ENCODE assay signal across 9 mouse cellular contexts in the genomic region with DNA sequence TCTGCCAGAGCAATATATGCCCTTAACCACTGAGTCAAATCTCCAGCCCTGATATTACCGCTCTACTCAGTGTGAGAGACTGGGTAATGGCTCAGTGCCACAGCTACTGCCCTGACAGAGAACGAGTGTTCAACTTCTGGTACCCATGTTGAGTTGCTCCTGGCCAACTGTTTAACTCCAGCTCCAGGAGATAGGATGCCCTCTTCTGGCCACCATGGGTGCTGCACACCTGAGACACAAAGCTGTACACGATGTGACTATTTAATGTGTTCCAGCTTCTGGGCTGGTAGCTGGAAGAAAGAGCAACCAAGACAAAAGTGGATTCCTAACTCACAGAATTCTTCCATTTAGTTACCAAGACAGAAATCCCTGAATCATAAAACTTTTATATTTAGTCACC. TPM values are rescaled to one million over a fixed set of nuclear protein-coding genes. Genes with fewer than 3 reads are reported as not detected.
A peak's percentile ranks its signal among the peaks of the same experiment; 100 is the strongest.
DNase-seq lines count a peak whose midpoint lies in the region; ATAC-seq and TF ChIP-seq lines count a peak whose summit lies in the region.
"Had no signal": no experiment of that assay in that cellular context is flagged by ENCODE, and none has a peak within 500 bp of the region (broad histone marks: within the 10 kb centered on the region; RNA-seq: fewer than 3 reads in every experiment).

No protein-coding gene starts in this region.

- no peak for ATAC-seq in intestine, postnatal 0 days
- no peak for ATAC-seq in intestine, embryonic 15.5 days

- intact Hi-C loops in left cerebral cortex, postnatal 14 days (cut with DNase I), result loop anchor here (5.0 to 10.0 kb wide), 2 partner anchors 189 to 322 kb away; partner anchors contain the start of gene Dync1li2

- 95% methylated on average over 3 of the region's 3 CpGs for WGBS in intestine, postnatal 0 days
- WGBS in intestine, embryonic 15.5 days, result 90% methylated on average over 3 of the region's 3 CpGs

- TF ChIP-seq POLR2A in ES-Bruce4 (IDR thresholded peaks at IDR 0.05; ENCODE audit: insufficient read depth, low read length), result no peak

- no peak for TF ChIP-seq EP300 in ES-Bruce4 (IDR thresholded peaks at IDR 0.05; ENCODE audit: insufficient read depth, low read depth, low read length)

- H3K4me3 ChIP-seq in intestine, postnatal 0 days (ENCODE audit: low read depth, low read length), result no peak overlapping the region
- no peak overlapping the region for H3K4me3 ChIP-seq in intestine, embryonic 15.5 days (replicated peaks)
- H3K4me3 ChIP-seq in ES-Bruce4 (ENCODE audit: low read depth, low read length), result no peak overlapping the region
- H3K4me3 ChIP-seq: neural tube, embryonic 12.5 days had no signal

- TF ChIP-seq CTCF in intestine, postnatal 0 days (IDR thresholded peaks at IDR 0.05; ENCODE audit: low read depth), result peak; percentile 66
- TF ChIP-seq CTCF in ES-Bruce4 (IDR thresholded peaks at IDR 0.05; ENCODE audit: low read depth, low read length), result peak; percentile 81

- H3K27me3 ChIP-seq in intestine, postnatal 0 days (replicated peaks; ENCODE audit: control insufficient read depth, insufficient read depth, low read length), result no peaks in the 10 kb centered on the region
- H3K27me3 ChIP-seq in intestine, embryonic 15.5 days (replicated peaks), result no peaks in the 10 kb centered on the region
- H3K27me3 ChIP-seq in ES-Bruce4 (ENCODE audit: control insufficient read depth, insufficient read depth, low read length, poor library complexity, severe bottlenecking), result no peaks in the 10 kb centered on the region
- H3K27me3 ChIP-seq: neural tube, embryonic 12.5 days had no signal

- 0 out of 2 replicates have a peak, but pooled peaks cover under 1% of the 10 kb centered on the region for H3K36me3 ChIP-seq in intestine, postnatal 0 days (ENCODE audit: control insufficient read depth, insufficient read depth)
- H3K36me3 ChIP-seq in intestine, embryonic 15.5 days, result 0 out of 2 replicates have a peak, but pooled peaks cover 2% of the 10 kb centered on the region
- peaks cover 2% of the 10 kb centered on the region for H3K36me3 ChIP-seq in ES-Bruce4 (ENCODE audit: control insufficient read depth, insufficient read depth, low read length, poor library complexity, severe bottlenecking)

- 0 out of 2 replicates have a peak, but pooled peaks cover 3% of the 10 kb centered on the region for H3K4me1 ChIP-seq in intestine, postnatal 0 days (replicated peaks; ENCODE audit: control insufficient read depth, insufficient read depth, low read length)
- H3K4me1 ChIP-seq in intestine, embryonic 15.5 days (replicated peaks), result no peaks in the 10 kb centered on the region
- H3K4me1 ChIP-seq in ES-Bruce4 (ENCODE audit: control insufficient read depth, insufficient read depth, low read length), result no peaks in the 10 kb centered on the region

- peak; percentile 9 for DNase-seq in embryo, embryonic 9.5 days (ENCODE audit: extremely low spot score)
- peak; percentile 25 for DNase-seq in retina, postnatal 1 day
- DNase-seq in layer of hippocampus, adult 8-10 months (ENCODE audit: low spot score in 2 of 2), result no peak
- no peak for DNase-seq in gastrocnemius, postnatal 25 days
- DNase-seq in left cerebral cortex, postnatal 14 days (ENCODE audit: low spot score in 2 of 2), result no peak

- H3K4me2 ChIP-seq in intestine, postnatal 0 days (replicated peaks; ENCODE audit: low read depth), result no peak overlapping the region
- H3K4me2 ChIP-seq in intestine, embryonic 15.5 days (replicated peaks), result no peak overlapping the region
- H3K4me2 ChIP-seq: neural tube, embryonic 12.5 days had no signal

- H3K27ac ChIP-seq in intestine, postnatal 0 days (ENCODE audit: low read depth, low read length), result no peak overlapping the region
- H3K27ac ChIP-seq in intestine, embryonic 15.5 days, result no peak overlapping the region
- no peak overlapping the region for H3K27ac ChIP-seq in ES-Bruce4 (ENCODE audit: insufficient read depth, low read length)
- H3K27ac ChIP-seq: neural tube, embryonic 12.5 days had no signal

- no peaks in the 10 kb centered on the region for H3K9me3 ChIP-seq in intestine, postnatal 0 days (ENCODE audit: control insufficient read depth)
- H3K9me3 ChIP-seq in intestine, embryonic 15.5 days, result no peaks in the 10 kb centered on the region
- no peaks in the 10 kb centered on the region for H3K9me3 ChIP-seq in ES-Bruce4 (replicated peaks; ENCODE audit: control insufficient read depth, insufficient read depth, low read length, poor library complexity, severe bottlenecking)
- H3K9me3 ChIP-seq: neural tube, embryonic 12.5 days had no signal

- no peak overlapping the region for H3K9ac ChIP-seq in intestine, postnatal 0 days (ENCODE audit: low read depth, low read length)
- no peak overlapping the region for H3K9ac ChIP-seq in intestine, embryonic 15.5 days
- no peak overlapping the region for H3K9ac ChIP-seq in ES-Bruce4 (ENCODE audit: low read depth, poor library complexity, severe bottlenecking)
- H3K9ac ChIP-seq: neural tube, embryonic 12.5 days had no signal

RNA-seq across cellular contexts. Expression of gene Cklf, which starts 2.4 kb away (rescaled TPM):
- 16.5 and 17.8 TPM in 2 replicates for polyA plus RNA-seq in intestine, postnatal 0 days (2015; fragmentation: Nextera tagmentation; extraction: Ambion mirVana)
- 37.2 and 41.4 TPM in 2 replicates for polyA plus RNA-seq in intestine, embryonic 15.5 days (2015; fragmentation: Nextera tagmentation; extraction: Ambion mirVana)
- 20.4 and 21.0 TPM in 2 replicates for polyA plus RNA-seq in ES-Bruce4 (2011; ENCODE audit: insufficient read depth, insufficient read length, low read depth, missing spikeins)
- total RNA-seq in layer of hippocampus, adult 8-10 months (2022), result 10 to 100 TPM in 1 of 4 experiments, 1 to 10 TPM in 3; 7.5 to 12.1 (median 8.4) TPM
- total RNA-seq in gastrocnemius, postnatal 25 days (2021), result 1 to 10 TPM; 1.7 to 2.9 TPM
- 1 to 10 TPM; 8.7 to 8.9 TPM for total RNA-seq in left cerebral cortex, postnatal 14 days (2021)

RNA-seq across cellular contexts. Expression of gene Tk2, which starts 4.7 kb away (rescaled TPM):
- 12.0 and 12.4 TPM in 2 replicates for polyA plus RNA-seq in intestine, postnatal 0 days (2015; fragmentation: Nextera tagmentation; extraction: Ambion mirVana)
- 14.2 and 15.3 TPM in 2 replicates for polyA plus RNA-seq in intestine, embryonic 15.5 days (2015; fragmentation: Nextera tagmentation; extraction: Ambion mirVana)
- 17.2 and 18.0 TPM in 2 replicates for polyA plus RNA-seq in ES-Bruce4 (2011; ENCODE audit: insufficient read depth, insufficient read length, low read depth, missing spikeins)
- total RNA-seq in layer of hippocampus, adult 8-10 months (2022), result 10 to 100 TPM; 39.2 to 46.1 (median 43.9) TPM
- total RNA-seq in gastrocnemius, postnatal 25 days (2021), result 1 to 10 TPM; 2.7 to 3.8 TPM
- total RNA-seq in left cerebral cortex, postnatal 14 days (2021), result 10 to 100 TPM; 37.3 to 39.9 TPM

RNA-seq across cellular contexts. Expression of gene Cmtm2a, which starts 40.0 kb away (rescaled TPM):
- not detected in 2 replicates for polyA plus RNA-seq in intestine, postnatal 0 days (2015; fragmentation: Nextera tagmentation; extraction: Ambion mirVana)
- polyA plus RNA-seq in intestine, embryonic 15.5 days (2015; fragmentation: Nextera tagmentation; extraction: Ambion mirVana), result not detected in 2 replicates
- not detected in 2 replicates for polyA plus RNA-seq in ES-Bruce4 (2011; ENCODE audit: insufficient read depth, insufficient read length, low read depth, missing spikeins)
- total RNA-seq in layer of hippocampus, adult 8-10 months (2022), result not detected
- not detected for total RNA-seq in gastrocnemius, postnatal 25 days (2021)
- not detected for total RNA-seq in left cerebral cortex, postnatal 14 days (2021)
- polyA plus RNA-seq: neural tube, embryonic 12.5 days had no signal

RNA-seq across cellular contexts. Expression of gene Gm45711, which starts 56.9 kb away (rescaled TPM):
- polyA plus RNA-seq in intestine, postnatal 0 days (2015; fragmentation: Nextera tagmentation; extraction: Ambion mirVana), result not detected in 2 replicates
- not detected in 2 replicates for polyA plus RNA-seq in intestine, embryonic 15.5 days (2015; fragmentation: Nextera tagmentation; extraction: Ambion mirVana)
- polyA plus RNA-seq in ES-Bruce4 (2011; ENCODE audit: insufficient read depth, insufficient read length, low read depth, missing spikeins), result not detected in 2 replicates
- total RNA-seq in layer of hippocampus, adult 8-10 months (2022), result not detected
- not detected for total RNA-seq in gastrocnemius, postnatal 25 days (2021)
- total RNA-seq in left cerebral cortex, postnatal 14 days (2021), result not detected
- polyA plus RNA-seq: neural tube, embryonic 12.5 days had no signal

RNA-seq across cellular contexts. Expression of gene Cmtm1, which starts 56.9 kb away (rescaled TPM):
- polyA plus RNA-seq in intestine, postnatal 0 days (2015; fragmentation: Nextera tagmentation; extraction: Ambion mirVana), result not detected in 2 replicates
- polyA plus RNA-seq in intestine, embryonic 15.5 days (2015; fragmentation: Nextera tagmentation; extraction: Ambion mirVana), result not detected in 2 replicates
- polyA plus RNA-seq in ES-Bruce4 (2011; ENCODE audit: insufficient read depth, insufficient read length, low read depth, missing spikeins), result not detected in 2 replicates
- not detected for total RNA-seq in layer of hippocampus, adult 8-10 months (2022)
- total RNA-seq in gastrocnemius, postnatal 25 days (2021), result not detected
- not detected for total RNA-seq in left cerebral cortex, postnatal 14 days (2021)
- polyA plus RNA-seq: neural tube, embryonic 12.5 days had no signal

Comparison
In these comparisons a context has a peak if more than half of its experiments do, and no peak if none do; other contexts are left out.
1. DNase-seq: peak in embryo, embryonic 9.5 days (single experiment) and retina, postnatal 1 day (single experiment); none in layer of hippocampus, adult 8-10 months (0 of 2), gastrocnemius, postnatal 25 days (single experiment) and left cerebral cortex, postnatal 14 days (0 of 2).
2. RNA of gene Tk2, which starts 4.7 kb away (total RNA-seq): 39.2 to 46.1 TPM in layer of hippocampus, adult 8-10 months and 37.3 to 39.9 TPM in left cerebral cortex, postnatal 14 days; 2.7 to 3.8 TPM in gastrocnemius, postnatal 25 days; every median in the first group is over 4 times any median in the second.